Mouse (Mus musculus): ENCODE results near the gene Bad.
A peak's percentile ranks its signal among the peaks of the same experiment; 100 is the strongest.

Bad gene

GRCm38 (mm10) chr19:6914540-6914939 lies 27.1 kb upstream of the Bad start:
- DNase-seq (ENCODE audit: low read depth, low spot score), result no peak

DNA sequence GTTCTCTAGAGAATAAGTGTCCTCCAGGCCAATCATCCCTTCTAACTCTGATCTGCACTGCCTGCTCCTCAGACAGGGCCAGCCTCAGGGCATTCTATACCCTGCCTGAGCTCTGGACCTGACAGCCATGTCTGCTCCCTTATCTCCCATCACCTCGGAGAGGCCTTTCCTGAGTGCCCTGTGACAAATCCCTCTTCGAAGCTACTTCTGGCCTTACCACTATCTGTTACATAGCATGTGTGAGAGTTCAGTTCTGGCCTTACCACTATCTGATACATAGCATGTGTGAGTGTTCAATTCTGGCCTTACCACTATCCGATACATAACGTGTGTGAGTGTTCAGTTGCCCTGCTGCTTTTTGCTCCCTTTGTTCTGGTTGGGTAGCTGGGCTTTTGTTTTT lies 26.4 kb upstream of the Bad start:
- no peak for DNase-seq (ENCODE audit: low read depth, low spot score)

DNA sequence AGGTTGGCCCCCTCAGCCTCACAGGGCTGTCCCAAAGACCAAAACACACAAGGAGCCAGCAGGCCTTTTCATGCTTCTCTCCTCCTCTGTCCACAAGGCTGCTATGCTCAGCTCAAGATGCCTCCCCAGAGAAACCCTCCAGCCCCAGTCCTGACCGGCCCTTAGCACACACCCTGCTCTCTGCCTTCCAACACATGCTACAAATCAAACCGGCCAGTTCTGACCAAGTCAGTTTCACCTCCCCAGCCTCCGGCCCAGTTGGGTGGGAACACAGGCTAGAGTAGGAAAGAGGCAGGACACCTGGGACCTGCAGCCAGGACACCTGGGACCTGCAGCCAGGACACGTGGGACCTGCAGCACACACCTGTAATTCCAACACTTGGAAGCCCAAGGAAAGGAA lies 25.2 kb upstream of the Bad start:
- no peak for DNase-seq (ENCODE audit: low read depth, low spot score)

- DNase-seq (ENCODE audit: low read depth, low spot score), result no peak
Observed at GRCm38 (mm10) chr19:6918321-6918720, 23.3 kb upstream of the Bad start.

GRCm38 (mm10) chr19:6919431-6919830 lies 22.2 kb upstream of the Bad start:
- no peak for DNase-seq (ENCODE audit: low read depth, low spot score)

GRCm38 (mm10) chr19:6919876-6920740 lies 21.6 kb upstream of the Bad start:
- no peak for DNase-seq (ENCODE audit: low read depth, low spot score)

DNA sequence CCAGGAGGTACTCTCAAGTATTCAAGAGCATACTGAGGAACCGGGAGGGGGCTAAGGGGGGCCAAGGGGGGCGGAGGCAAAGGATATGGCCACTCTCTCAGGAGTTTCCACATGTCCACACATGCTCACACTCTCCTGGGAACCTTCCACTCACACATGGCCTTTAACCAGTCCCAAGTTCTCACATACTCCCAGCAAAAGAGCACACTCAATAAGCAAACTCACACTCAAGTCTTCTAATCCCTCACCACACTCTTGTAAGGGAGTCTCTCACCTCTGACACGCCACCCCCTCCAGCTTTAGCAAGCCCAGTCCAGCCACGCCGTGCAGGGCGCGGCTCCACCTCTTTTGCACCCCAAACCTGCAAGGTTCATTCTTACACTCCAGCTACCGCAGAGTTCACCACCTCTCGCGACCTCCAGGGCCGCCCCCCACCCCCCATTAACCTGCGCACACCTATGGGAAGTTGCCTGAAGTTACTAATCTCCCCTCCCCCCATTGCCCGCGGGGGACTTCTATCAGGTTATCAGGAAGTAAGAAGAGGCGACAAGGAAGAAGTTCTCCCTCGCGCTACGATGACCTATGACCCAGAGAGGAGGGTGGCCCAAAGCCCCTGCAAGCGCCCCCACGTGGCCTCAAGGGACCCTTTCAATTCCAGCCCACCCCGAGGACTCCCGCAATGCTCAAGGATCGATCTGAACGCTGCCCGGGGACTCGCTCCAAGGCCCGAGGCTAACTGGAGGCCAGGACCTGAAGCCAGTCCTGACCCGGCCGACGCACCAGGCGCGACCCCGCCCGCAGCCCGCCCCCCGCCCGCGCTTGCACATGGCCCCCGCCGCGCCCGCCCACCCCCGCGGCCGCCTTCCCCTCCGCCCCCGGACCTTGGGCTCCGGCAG lies 20.7 kb upstream of the Bad start:
- no peak for DNase-seq (ENCODE audit: low read depth, low spot score)

- peak; percentile 99 for DNase-seq (ENCODE audit: low read depth, low spot score)
Observed at GRCm38 (mm10) chr19:6921647-6922567, 19.8 kb upstream of the Bad start, which contains the start of gene Esrra. Gene Esrra, minus strand, starts transcription at chr19:6921813.

- DNase-seq (ENCODE audit: low read depth, low spot score), result no peak
Observed at GRCm38 (mm10) chr19:6922901-6923735, 18.5 kb upstream of the Bad start.

GRCm38 (mm10) chr19:6924461-6925306 lies 17.0 kb upstream of the Bad start:
- DNase-seq (ENCODE audit: low read depth, low spot score), result peak; percentile 68

DNA sequence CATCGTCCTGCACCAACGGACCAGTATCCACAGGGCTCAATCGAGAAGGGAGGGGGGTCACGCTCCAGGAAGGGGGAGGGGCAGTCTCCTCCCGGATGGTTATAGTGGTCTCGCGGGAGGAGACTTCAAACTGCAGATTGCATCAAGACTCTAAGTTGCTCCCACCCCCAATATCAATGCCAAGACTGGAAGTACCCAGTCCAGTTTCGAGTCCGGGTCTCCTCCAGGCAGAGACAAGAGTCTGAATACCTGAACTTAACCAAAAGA lies 16.4 kb upstream of the Bad start, which contains the start of gene Catsperz:
Gene Catsperz, minus strand, starts transcription at position 74 of the 267 bp plus-strand sequence.
- DNase-seq (ENCODE audit: low read depth, low spot score), result no peak

- no peak for DNase-seq (ENCODE audit: low read depth, low spot score)
Observed at GRCm38 (mm10) chr19:6925611-6926329, 15.9 kb upstream of the Bad start.

DNA sequence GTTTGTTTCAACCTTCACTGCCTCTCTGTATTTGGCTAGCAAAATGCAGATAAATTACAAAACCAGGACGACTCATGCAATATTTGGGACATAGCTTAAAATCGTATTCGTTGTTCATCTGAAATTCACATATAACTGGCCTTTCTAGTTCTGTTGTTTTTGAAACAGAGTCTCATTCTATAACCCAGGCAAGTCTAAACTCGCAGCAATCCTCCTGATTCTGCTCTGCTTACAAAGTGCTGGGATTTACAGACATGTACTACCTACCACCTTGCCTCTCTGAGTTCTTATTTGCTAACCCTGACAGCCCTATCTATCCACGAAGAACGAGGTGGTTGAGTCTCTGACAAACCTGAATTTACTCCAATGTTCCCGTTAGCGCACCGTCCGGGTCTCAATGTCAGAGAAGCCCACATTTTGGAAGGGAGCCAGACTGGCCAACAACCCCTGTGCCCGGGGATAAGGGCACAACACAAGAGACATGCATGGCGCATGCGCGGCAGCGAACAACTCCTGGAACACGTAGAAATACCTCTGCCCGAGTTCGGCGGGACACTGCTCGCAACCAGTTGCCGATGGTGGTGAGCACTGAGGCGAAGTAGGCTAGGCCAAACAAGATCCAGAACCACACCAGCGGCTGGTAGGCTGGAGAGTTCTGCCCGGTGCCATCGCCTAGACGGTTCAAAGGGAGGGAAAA lies 15.0 kb upstream of the Bad start:
- DNase-seq (ENCODE audit: low read depth, low spot score), result peak; percentile 51

- DNase-seq (ENCODE audit: low read depth, low spot score), result no peak
Observed at GRCm38 (mm10) chr19:6928080-6928479, 13.6 kb upstream of the Bad start.

- no peak for DNase-seq (ENCODE audit: low read depth, low spot score)
Observed at GRCm38 (mm10) chr19:6931002-6931401, 10.7 kb upstream of the Bad start.

DNA sequence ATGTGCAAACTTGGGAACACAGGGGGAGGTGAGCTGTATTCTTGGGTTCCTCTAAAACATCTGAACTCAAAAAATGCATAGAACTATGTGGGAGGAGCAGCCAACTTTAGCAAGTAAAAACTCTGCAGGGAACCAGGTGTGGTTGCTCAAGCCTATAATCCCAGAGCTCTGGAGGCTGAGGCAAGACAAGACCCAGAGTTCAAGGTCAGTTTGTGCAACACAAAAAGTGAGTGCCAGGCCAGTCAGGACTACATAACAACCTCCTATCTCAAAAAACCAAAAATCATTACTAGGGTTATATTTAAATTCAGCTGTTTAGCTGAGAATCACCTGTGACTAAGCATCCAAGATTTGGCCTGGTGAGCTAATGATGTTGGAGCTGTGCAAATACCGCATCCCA lies 9.6 kb upstream of the Bad start:
- DNase-seq (ENCODE audit: low read depth, low spot score), result no peak

- DNase-seq (ENCODE audit: low read depth, low spot score), result no peak
Observed at GRCm38 (mm10) chr19:6933102-6933435, 8.6 kb upstream of the Bad start.

DNA sequence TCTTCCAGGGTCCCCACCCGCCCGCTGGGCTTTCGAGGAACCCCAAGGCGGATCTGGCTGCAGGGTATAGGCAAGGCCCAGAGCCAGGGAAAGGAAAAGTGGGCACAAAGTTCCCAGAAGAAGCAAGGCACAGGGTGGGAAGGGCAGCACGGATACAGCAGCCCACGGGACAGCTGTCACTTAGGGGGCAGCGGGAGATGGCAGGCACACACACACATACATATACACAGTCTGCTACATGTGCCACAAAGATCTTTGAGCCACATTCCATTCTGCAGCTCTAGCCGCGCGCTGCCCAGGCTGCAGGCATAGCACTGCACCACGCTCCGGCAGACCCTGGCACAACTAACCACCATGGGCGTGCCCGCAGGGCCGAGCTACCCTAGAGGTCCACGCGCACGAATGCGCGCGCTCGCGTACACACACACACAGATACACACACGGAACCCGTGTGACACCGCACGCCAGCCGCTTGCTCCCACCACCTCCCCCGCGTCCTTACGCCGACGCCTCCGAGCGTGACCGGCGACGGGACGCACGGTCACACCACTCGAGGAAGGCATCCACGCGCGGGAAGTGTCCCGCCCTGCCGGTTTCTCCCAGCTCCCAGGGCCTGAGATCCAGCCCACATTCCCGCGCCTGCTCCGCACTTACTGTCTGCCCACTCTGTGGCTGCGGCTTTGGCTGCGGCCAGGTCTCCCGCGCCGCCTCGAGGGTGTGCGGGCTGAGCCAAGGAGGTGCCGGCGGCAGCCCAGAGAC lies 8.0 kb upstream of the Bad start:
- DNase-seq (ENCODE audit: low read depth, low spot score), result no peak
